Mouse (Mus musculus): ENCODE results near the gene F10. TPM values are rescaled to one million over a fixed set of nuclear protein-coding genes. Genes with fewer than 3 reads are reported as not detected.

F10 gene
- polyA plus RNA-seq, 1 experiment from 2014 or later, result not detected

GRCm38 (mm10) chr8:13019560-13019959 is 17.5 kb upstream of the F10 start:
- H3K27me3 ChIP-seq, result peaks cover 7% of the 10 kb centered on the region
- ATAC-seq (no peak), DNase-seq (ENCODE audit: low read depth, low spot score) (no peak)
- no peak for TF ChIP-seq CTCF (IDR thresholded peaks at IDR 0.05)
- ChIA-PET POLR2A (no interaction called here), CTCF (no interaction called here)
- in situ Hi-C loops (cut with MboI; ENCODE audit: low pct_unique_long_range_greater_than_20kb), result no loop called here

GRCm38 (mm10) chr8:13021830-13022229 is 15.3 kb upstream of the F10 start:
- no peak for TF ChIP-seq CTCF (IDR thresholded peaks at IDR 0.05)
- in situ Hi-C loops (cut with MboI; ENCODE audit: low pct_unique_long_range_greater_than_20kb), result no loop called here
- ATAC-seq, result no peak
- ChIA-PET CTCF (interaction anchor here (0.9 kb wide), 1 partner anchor 90 kb away, joined by 3 read pairs; no protein-coding TSS in a partner anchor), POLR2A (no interaction called here)
- no peak for DNase-seq (ENCODE audit: low read depth, low spot score)
- peaks cover 15% of the 10 kb centered on the region for H3K27me3 ChIP-seq

GRCm38 (mm10) chr8:13025487-13026224 is 11.5 kb upstream of the F10 start, which contains the start of gene F7:
Gene F7 (plus strand): TSS chr8:13026034.
- H3K27me3 ChIP-seq, result peaks cover 22% of the 10 kb centered on the region
- CTCF ChIA-PET, result no interaction called here
- ATAC-seq (no peak), DNase-seq (ENCODE audit: low read depth, low spot score) (no peak)
- no peak for TF ChIP-seq CTCF (IDR thresholded peaks at IDR 0.05)
- POLR2A ChIA-PET, result no interaction called here
- in situ Hi-C loops (cut with MboI; ENCODE audit: low pct_unique_long_range_greater_than_20kb), result no loop called here

- TF ChIP-seq CTCF (IDR thresholded peaks at IDR 0.05), result no peak
- no peak for DNase-seq (ENCODE audit: low read depth, low spot score)
- CTCF ChIA-PET, result no interaction called here
- ATAC-seq, result no peak
- H3K27me3 ChIP-seq, result peaks cover 22% of the 10 kb centered on the region
- POLR2A ChIA-PET, result no interaction called here
- in situ Hi-C loops (cut with MboI; ENCODE audit: low pct_unique_long_range_greater_than_20kb), result no loop called here
These were observed 9.5 kb upstream of the F10 start for GRCm38 (mm10) chr8:13027615-13028014.

GRCm38 (mm10) chr8:13028482-13028881 is 8.6 kb upstream of the F10 start:
- POLR2A ChIA-PET, result no interaction called here
- CTCF ChIA-PET, result no interaction called here

GRCm38 (mm10) chr8:13036346-13036812 is 729 bp upstream of the F10 start:
- CTCF ChIA-PET, result no interaction called here
- DNase-seq (ENCODE audit: low read depth, low spot score) (no peak), ATAC-seq (no peak)
- TF ChIP-seq CTCF (IDR thresholded peaks at IDR 0.05), result no peak
- POLR2A ChIA-PET, result no interaction called here
- peaks cover 37% of the 10 kb centered on the region for H3K27me3 ChIP-seq
- in situ Hi-C loops (cut with MboI; ENCODE audit: low pct_unique_long_range_greater_than_20kb), result no loop called here

More at GRCm38 (mm10) chr8:13028482-13028881, 8.6 kb upstream of the F10 start:
- no peak for TF ChIP-seq CTCF (IDR thresholded peaks at IDR 0.05)
- no peak for DNase-seq (ENCODE audit: low read depth, low spot score)
- peaks cover 19% of the 10 kb centered on the region for H3K27me3 ChIP-seq
- ATAC-seq, result no peak
- in situ Hi-C loops (cut with MboI; ENCODE audit: low pct_unique_long_range_greater_than_20kb), result no loop called here

GRCm38 (mm10) chr8:13037569-13037968 is 461 bp downstream of the F10 start:
- no peak for ATAC-seq
- in situ Hi-C loops (cut with MboI; ENCODE audit: low pct_unique_long_range_greater_than_20kb), result no loop called here
- POLR2A ChIA-PET, result no interaction called here

GRCm38 (mm10) chr8:13039054-13039453 is 1.9 kb downstream of the F10 start:
- in situ Hi-C loops (cut with MboI; ENCODE audit: low pct_unique_long_range_greater_than_20kb), result no loop called here
- H3K27me3 ChIP-seq, result peaks cover 54% of the 10 kb centered on the region
- POLR2A ChIA-PET, result no interaction called here
- DNase-seq (ENCODE audit: low read depth, low spot score) (no peak), ATAC-seq (no peak)
- TF ChIP-seq CTCF (IDR thresholded peaks at IDR 0.05), result no peak
- CTCF ChIA-PET, result no interaction called here

More at GRCm38 (mm10) chr8:13037569-13037968, 461 bp downstream of the F10 start:
- no peak for TF ChIP-seq CTCF (IDR thresholded peaks at IDR 0.05)
- CTCF ChIA-PET, result no interaction called here
- no peak for DNase-seq (ENCODE audit: low read depth, low spot score)
- peaks cover 43% of the 10 kb centered on the region for H3K27me3 ChIP-seq

- CTCF ChIA-PET, result no interaction called here
- ATAC-seq (no peak), DNase-seq (ENCODE audit: low read depth, low spot score) (no peak)
- peaks cover 62% of the 10 kb centered on the region for H3K27me3 ChIP-seq
- POLR2A ChIA-PET, result no interaction called here
- TF ChIP-seq CTCF (IDR thresholded peaks at IDR 0.05), result no peak
- in situ Hi-C loops (cut with MboI; ENCODE audit: low pct_unique_long_range_greater_than_20kb), result no loop called here
These were observed 4.4 kb downstream of the F10 start for GRCm38 (mm10) chr8:13041459-13041858.

- ChIA-PET POLR2A (no interaction called here), CTCF (no interaction called here)
- peaks cover 62% of the 10 kb centered on the region for H3K27me3 ChIP-seq
- in situ Hi-C loops (cut with MboI; ENCODE audit: low pct_unique_long_range_greater_than_20kb), result no loop called here
- ATAC-seq, result no peak
- TF ChIP-seq CTCF (IDR thresholded peaks at IDR 0.05), result no peak
- no peak for DNase-seq (ENCODE audit: low read depth, low spot score)
These were observed 10.5 kb downstream of the F10 start for GRCm38 (mm10) chr8:13047652-13048051.

GRCm38 (mm10) chr8:13050550-13050949 is 13.4 kb downstream of the F10 start:
- H3K27me3 ChIP-seq, result peaks cover 48% of the 10 kb centered on the region
- ChIA-PET CTCF (no interaction called here), POLR2A (no interaction called here)
- in situ Hi-C loops (cut with MboI; ENCODE audit: low pct_unique_long_range_greater_than_20kb), result no loop called here
- ATAC-seq (no peak), DNase-seq (ENCODE audit: low read depth, low spot score) (no peak)
- no peak for TF ChIP-seq CTCF (IDR thresholded peaks at IDR 0.05)

- ChIA-PET CTCF (no interaction called here), POLR2A (no interaction called here)
- TF ChIP-seq CTCF (IDR thresholded peaks at IDR 0.05), result no peak
- in situ Hi-C loops (cut with MboI; ENCODE audit: low pct_unique_long_range_greater_than_20kb), result no loop called here
- no peak for ATAC-seq
- no peak for DNase-seq (ENCODE audit: low read depth, low spot score)
- H3K27me3 ChIP-seq, result peaks cover 24% of the 10 kb centered on the region
These were observed 20.2 kb downstream of the F10 start for GRCm38 (mm10) chr8:13057351-13057750.

All from Patski (cell line).